Mouse (Mus musculus): ENCODE measurements around the gene Ttyh3. TPM values are rescaled to one million over a fixed set of nuclear protein-coding genes. Genes with fewer than 3 reads are reported as not detected.
A peak's percentile ranks its signal among the peaks of the same experiment; 100 is the strongest.

Ttyh3 gene
- total RNA-seq, 4 experiments from 2014 or later: 160 to 168 (median 167) TPM

DNA sequence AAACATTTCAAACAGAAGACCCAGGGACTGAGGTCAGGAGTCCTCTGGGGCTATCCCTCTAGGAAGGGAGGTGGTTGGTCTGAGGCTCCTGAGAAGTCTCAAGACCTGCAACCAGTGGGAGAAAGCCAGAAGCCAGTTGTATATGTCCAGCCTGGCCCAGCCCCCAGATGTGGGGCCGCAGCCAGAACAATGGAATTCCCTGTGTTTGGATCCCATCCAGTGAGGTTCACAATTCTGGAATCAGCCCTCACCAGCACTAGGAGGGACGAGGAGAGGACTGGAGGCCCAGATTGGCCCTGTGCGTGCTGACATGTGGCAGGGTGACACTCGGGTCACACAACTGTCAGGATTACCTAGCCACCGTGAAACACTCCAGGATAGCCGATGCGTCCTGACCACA lies 3.8 kb upstream of the Ttyh3 start:
- DNase-seq (ENCODE audit: low spot score in 2 of 2): no peak

DNA sequence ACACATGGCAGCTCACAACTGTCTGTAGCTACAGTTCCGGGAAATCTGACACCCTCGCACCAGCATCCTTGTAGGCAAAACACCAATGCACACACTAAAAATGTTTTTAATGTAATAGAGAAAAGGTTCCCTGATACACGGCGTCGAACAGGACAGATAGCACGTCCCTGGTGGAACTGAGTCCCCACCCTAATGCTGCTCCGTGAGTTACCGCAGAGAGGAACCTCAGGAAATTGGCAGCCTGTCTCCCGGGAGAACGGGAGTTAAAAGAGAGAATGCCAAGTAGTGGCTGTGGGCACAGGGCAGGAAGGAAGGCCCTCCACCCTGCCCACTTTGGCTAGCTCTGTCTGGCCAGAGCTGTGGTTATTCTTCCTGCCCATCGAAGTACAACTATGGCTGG lies 2.4 kb upstream of the Ttyh3 start:
- no peak for DNase-seq (ENCODE audit: low spot score in 2 of 2)

DNA sequence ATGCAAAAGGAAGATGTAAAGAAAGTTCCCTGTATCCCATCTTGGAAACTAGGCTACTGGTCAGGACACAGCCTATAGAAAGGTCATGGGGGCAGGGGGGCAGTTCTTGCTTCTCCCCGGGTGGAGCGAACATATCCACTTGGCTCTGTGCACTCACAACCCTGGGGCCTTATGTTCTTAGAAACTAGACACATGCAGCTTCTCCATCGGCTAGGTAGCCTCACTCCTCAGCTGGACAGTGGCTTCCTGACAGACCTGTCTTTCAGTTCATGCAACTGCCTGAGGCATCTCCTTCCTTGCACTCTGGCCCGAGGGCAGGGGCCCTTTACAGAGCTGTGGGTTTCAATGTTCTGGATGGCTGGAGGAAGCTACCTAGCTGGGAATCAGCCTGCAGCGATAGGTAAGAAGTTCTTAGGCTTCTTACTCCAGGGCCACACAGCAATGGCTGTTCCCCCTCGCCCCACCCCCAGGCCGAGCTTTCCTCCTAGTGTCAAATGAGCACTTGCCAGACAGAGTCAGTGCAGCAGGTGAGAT lies 1.1 kb upstream of the Ttyh3 start:
- no peak for DNase-seq (ENCODE audit: low spot score in 2 of 2)

DNA sequence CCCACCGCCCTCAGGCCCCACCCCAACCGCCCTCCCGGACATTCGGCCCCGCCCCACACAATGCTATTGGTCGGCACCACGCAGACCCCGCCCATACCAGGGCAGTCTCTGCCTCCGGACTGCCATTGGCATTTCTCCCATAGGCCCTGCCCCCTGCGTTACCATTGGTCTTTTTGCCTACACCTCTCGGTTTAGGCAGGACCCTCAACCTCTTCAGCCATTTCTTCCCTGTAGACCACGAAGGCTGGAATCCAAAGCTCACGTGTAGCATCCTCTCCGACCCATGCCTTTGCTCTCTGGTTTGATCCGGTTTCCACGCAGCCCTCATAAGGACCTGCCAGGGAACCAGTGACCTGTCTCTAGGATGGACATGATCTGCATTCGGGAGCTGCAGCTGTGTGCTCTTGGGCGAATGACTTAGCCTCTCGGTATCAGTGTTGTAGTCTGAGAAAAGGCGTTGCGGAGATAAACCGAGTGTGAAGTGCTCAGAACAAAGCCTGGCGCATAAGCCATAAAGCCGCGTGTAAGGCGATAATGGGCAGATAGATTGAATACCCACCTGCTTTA lies 353 bp upstream of the Ttyh3 start:
- DNase-seq (ENCODE audit: low spot score in 2 of 2): peak; percentile 94 to 95

DNA sequence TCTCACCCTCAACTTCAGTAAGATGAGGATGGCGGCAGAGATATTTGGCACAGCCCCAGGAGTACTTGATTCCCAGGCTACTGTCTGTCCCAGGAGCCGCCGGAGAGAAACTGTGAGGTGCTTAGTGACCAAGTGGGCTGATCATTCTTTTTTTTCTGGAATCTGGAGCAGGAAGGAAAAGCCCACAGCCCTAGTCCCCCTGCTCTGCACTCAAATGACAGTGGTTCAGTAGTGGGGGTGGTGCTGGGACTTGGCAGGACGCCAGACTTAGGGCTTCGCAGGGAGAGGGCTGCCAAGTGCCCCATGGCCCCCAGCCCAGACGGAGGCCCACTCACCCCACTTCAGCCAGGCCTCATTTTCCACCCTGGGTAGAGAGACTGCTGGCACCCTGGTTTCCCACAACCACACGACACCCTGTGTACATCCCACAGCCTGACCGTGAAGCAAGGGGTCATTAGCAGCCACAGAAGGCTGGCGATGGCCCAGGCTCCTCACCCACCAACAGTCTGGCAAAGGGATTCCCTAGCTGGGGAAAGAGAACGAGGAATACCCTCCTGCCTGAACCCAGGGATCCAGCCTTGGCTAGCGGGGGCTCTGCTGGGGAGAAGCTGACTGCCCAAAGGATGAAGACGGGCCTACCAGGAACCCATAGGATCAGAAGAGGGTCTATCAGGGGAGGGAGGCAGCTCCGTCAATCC lies 861 bp downstream of the Ttyh3 start:
- DNase-seq (ENCODE audit: low spot score in 2 of 2): peak; percentile 68

DNA sequence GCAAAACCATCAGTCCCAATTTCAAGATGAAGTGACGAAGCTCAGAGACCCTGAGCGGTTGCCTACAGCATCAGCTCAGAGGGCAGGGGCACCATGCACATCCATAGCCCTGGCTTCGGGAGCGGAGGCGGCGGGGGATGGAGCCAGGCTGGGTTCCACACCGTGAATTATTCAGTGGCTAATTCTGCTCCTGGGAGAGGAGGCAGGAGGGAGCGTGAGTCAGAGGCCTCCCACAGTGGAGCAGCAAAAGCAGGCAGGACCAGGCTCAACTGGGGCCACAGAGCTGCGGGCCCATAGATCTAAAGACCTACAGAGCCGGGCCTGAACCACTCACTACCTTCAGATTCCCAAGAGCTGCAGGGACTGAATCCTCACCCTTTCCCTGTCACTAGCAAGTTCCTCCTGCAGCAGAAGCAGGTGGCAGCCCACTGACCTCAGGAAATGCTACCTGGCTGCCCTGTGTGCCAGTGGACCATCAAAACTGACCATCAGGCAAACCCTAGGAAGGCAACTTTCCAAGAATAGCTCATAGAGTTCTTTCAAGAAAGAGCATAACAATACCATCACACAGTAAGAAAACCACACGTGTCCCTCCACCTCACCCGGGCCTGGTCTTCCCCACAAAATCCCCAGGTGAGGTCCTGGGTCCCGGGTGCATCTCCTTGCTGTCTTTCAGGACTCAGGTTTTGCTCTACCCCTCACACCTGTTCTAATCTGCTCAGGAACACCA lies 1.6 kb downstream of the Ttyh3 start:
- DNase-seq (ENCODE audit: low spot score in 2 of 2): peak; percentile 58 to 69

DNA sequence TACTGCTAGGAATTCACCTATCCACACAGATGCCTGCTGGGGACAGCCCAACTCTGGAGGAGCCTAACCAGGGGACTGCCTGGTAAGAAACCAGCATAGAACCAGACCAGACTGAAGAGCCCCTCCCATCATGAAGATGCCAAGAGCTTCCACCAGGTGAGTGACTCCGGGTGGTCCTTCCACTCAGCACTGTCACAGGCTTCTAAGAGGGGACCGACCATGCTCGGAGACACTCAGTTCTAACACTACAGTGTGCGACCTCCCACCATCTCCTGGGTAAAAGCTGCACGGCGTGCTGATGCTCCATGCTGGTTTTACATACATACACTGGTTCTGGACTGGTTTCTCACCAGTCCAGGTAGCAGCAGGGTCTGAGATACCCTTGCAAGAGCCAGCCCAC lies 2.7 kb downstream of the Ttyh3 start:
- DNase-seq (ENCODE audit: low spot score in 2 of 2): no peak

DNA sequence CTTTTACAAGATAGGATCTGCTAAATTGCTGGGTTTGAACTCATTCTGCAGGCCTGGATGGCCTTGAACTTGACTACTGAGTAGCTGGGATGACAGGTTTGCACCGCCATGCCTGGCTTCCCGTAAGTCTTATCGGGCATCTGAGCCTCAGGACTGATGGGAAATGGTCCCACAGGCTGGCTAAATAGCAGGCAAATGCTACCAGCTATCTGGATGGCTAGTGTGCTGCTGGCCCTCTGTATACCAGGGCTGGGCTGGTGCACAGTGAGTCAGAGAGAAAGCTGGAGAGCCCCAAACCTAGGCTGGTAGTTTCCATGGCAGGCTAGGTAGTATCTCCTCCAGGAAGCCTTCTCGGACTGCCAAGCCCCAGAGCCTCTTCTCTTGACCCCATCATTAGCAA lies 3.4 kb downstream of the Ttyh3 start:
- DNase-seq (ENCODE audit: low spot score in 2 of 2): no peak

DNA sequence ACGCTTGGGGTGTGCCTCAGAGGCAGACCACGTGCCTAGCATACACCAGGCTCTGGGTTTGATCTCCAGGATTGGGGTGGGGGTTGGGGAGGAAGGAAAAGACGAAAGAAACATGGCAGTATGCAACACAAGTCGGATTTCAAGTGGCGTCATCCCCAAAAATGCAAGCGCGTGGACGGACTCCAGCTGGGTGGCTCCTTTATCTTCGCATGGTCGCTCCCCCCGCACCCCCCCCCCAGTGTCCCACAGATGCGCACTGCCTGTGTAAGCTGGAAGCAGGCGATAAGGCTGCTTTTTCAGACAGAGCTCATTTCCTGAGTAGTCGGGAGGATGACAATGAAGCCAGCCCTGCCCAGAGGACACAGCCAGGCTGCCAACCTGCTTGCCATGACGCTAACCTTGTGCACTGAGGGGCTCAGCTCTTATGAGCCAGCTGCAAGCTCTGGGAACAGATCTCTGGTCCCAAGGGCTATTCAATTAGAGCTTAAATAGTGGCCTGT lies 4.1 kb downstream of the Ttyh3 start:
- DNase-seq (ENCODE audit: low spot score in 2 of 2): no peak

DNA sequence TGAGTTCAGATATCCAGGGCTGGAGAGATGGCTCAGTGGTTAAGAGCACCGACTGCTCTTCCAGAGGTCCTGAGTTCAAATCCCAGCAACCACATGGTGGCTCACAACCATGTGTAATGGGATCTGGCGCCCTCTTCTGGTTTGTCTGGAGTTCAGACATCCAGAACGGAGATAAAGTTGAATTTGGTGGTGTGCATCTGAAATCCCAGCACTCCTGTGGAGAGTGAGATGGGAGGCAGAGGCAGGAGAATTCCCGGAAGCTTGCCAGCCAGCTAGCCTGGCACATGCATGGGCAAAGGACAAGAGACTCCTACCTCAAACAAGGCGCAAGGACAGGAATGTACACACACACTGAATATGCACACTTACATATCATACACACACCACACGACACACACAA lies 4.6 kb downstream of the Ttyh3 start:
- DNase-seq (ENCODE audit: low spot score in 2 of 2): no peak

DNA sequence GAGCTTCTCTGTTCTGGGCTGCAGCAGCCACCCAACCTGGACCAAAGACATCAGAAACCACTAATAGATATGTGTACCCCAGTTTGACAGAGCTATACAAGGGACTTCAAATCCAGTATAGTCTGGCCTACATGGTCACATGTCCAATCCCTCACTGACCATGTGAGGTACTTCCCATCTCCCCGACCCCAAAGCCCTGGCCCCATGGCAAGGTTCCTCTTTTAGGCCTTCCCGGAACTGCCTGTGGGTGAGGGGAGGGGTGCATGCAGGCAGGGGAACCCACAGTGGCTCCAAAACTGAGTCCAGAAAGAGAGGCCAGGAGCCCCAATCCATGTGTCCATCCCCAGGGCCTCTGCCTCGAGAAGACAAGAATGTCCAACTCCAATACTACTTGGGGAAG lies 6.8 kb downstream of the Ttyh3 start:
- DNase-seq (ENCODE audit: low spot score in 2 of 2): no peak

DNA sequence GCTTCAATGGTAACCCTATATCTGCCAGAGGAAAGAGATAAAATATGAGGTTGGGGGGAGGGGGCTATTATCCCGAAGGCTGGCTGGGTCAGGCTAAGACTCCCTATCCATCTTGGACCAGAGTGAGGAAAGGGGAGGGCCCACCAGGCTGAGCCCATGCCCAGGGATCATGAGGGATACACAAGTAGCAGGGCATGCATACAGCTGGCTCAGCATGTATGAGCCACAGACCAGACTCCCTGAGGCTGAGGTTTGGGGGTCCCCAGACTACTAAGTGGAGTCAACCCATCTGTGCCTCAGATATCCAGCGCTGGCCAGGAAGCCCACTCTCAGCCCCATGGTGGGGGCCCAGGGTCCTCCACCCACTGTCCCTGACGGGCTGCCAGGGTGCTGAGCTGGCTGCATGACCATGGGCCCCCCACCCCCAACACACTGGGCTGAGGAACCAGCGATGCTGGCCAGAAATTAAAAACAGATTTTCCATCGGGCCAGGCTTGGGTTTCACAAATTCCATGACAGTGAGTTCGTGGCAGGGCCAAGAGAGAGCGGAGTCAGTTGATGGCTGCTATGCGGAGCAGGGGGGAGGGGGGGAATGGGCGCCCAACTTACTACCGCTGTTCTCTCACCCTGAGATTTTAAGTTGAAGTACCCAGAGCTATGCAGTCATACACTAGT lies 7.4 kb downstream of the Ttyh3 start:
- DNase-seq (ENCODE audit: low spot score in 2 of 2): no peak

DNA sequence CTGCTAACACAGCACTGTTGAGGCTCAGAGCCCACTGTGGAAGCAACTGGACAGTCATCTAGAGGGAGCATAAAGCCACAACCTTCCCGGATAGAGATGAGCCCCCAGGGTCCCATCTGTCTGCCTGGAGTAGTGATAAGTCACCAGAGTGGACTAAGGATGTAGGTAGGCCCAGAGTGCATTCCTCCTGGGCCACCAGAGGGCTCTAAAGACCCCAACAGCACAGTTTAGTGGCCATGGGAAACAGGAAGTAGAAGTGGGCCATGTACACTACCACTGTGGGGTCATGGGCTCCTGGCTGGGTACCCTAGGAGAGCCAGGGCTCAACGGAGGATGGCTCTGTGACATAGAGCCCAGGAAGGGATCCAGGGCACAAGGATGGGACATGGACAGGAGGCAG lies 8.0 kb downstream of the Ttyh3 start:
- no peak for DNase-seq (ENCODE audit: low spot score in 2 of 2)

DNA sequence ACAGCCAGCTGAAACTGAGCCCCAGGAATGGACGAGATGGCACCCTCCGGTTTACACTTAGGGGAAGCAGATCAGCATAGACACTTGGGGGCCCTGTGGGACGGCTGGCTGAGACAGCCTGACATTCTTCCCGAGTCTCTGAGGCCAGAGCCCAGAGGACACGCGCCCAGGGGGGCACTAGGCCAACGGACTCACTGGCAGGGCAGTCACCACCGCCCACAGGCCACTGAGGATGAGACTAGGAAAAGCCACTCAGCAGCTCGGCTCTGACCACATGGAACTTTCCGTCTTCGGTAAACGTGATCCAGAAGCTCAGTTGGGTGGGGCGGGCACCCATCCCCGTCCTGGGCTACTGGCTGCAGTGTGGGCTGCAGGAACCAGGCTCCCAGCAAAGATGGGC lies 9.0 kb downstream of the Ttyh3 start:
- DNase-seq (ENCODE audit: low spot score in 2 of 2): no peak

DNA sequence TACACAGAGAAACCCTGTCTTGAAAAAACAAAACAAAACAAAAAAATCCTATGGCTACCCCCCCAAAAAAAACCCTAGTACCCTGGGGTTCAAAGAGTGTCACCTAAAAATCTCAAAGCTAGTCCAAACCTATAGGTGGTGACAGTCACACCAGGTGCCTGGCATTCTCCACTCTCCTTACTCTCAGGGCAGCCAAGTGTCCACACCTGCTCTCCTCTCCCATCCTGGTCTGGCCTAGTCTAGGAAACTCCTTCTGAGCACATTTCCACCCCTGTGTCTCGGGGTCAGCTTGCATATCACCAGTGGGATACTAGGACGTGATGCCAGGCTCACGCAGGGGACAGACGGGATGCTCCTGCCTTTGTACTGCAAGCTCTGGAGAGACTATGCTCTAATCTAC lies 9.5 kb downstream of the Ttyh3 start:
- no peak for DNase-seq (ENCODE audit: low spot score in 2 of 2)

DNA sequence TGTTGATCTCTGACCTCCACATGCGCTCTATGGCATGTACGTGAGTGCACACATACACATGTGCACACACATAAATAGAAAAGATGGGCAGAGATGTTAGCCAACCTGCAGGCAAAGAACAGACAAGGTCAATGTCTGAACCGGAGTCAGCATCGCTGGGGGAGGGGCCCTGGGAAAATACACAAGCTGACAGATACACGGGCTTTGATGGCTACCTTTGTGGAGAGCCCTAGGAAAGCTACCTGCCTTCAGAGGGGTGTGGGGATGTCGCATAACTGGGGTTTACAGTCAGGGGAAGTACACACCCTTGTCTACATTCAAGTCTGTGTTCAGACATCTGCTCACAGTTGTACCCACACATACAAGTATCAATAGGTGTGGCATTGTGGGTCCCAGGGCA lies 10.3 kb downstream of the Ttyh3 start:
- no peak for DNase-seq (ENCODE audit: low spot score in 2 of 2)

DNA sequence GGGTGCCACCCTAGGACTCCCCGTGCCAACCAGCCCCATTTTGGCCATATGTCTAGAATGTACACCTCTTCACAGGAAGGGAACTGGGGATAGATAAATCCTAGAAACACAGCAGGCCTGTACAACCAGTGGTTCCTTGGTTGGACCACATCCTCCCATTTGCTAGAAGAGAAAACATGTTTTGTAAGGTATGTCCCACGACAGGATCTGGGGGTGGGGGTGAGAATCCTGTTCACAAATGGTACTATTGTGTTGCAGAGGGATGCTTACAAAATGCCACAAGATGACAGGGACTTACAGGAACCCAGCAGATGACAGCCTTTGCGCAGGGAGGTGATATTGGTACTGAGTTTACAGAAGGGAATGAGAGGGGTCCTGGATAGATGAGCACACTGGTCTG lies 10.8 kb downstream of the Ttyh3 start:
- no peak for DNase-seq (ENCODE audit: low spot score in 2 of 2)

DNA sequence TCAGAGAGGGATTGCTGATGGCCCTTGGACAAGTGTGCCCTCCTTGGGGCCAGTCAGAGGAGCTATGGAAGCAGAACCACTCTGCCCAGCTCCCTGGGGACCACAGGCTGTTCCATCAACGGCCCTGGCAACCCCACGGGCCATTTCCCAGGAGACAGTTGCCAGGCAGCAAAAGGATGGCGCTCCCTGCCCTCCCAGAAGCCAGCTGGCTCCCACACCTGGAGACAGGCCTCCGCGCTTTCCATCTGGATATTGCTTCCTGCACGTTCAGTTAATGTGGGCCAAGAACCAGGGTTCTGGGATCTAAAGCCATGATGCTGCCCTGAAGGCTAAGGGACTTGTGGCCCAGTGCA lies 11.8 kb downstream of the Ttyh3 start:
- DNase-seq (ENCODE audit: low spot score in 2 of 2): peak; percentile 66 to 71

DNA sequence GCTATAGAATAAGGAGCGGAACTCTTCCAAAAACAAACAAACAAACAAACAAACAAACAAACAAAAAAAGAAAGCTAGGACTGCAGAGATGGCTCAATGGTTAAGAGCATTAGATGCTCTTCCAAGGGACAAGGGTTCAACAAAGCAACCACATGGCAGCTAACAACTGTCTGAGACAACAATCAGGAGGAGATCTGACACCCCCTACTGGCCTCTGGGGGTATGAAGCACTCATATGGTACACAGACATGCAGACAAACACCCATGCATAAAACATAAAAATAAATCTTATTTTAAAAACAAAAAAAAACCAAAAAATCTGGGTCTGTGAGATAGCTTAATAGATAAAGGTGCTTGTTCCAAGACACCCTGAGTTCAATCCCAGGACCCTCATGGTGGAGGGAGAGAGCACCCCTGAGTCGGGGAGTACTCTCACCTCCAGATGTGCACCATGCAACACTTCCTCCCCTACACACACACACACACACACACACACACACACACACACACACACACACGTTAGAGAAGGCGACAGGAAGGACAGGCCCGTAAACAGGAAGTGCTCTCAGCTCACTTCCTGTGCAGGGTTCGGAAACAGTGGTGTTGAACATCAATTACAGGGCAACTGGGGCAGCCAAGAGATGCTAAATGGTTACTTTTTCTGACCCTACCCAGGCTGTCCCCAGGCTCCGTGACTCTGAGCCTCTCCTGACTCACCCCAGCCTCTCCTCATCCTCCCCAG lies 12.3 kb downstream of the Ttyh3 start:
- DNase-seq (ENCODE audit: low spot score in 2 of 2): no peak

DNA sequence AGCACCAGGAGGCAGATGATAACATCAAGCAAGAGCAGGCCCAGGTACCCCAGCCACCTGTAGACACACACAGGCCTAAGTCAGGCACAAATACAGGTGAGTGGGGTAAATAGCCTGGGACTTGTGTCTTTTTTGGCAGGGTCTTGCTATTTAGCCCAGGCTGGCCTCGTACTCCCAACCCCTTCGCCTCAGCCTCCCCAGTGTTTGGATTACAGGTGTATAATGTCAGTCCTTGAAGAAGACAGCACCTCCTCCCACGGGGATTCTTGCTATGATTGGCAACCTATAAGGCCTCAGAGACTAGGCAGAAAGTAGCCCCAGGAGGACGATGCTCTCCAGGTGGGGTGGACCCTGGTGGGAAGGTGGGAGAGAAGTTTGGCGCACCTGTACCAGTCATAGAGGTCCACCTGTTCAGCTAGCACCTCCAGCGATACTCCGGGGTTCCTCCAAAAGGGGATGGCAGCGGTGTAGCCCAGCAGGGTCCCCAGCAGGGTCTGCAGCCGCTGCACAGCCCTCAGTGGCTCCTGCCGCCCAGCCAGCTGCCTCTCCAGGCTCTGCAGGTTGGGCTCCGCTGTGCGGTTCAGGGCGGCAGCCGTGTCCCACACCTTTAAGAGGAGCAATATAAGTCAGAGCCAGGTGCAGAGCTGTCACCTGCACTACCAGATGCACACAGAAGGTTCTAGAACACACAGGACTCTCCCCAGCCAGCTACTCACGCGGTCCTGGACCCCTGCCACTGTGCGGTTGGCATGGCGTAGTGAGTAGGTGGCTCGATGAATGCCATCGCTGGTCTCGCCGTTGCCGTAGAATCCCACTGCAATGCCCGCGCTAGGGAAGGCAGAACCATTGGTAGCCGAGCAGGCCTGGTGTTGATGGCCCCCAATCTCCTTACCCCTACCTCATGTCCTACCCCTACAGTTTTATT lies 13.8 kb downstream of the Ttyh3 start:
- peak in 1 of 2 experiments; percentile 62 for DNase-seq (ENCODE audit: low spot score in 2 of 2)
